Mouse (Mus musculus): ENCODE measurements around the gene Capn12.

The Capn12 gene

DNA sequence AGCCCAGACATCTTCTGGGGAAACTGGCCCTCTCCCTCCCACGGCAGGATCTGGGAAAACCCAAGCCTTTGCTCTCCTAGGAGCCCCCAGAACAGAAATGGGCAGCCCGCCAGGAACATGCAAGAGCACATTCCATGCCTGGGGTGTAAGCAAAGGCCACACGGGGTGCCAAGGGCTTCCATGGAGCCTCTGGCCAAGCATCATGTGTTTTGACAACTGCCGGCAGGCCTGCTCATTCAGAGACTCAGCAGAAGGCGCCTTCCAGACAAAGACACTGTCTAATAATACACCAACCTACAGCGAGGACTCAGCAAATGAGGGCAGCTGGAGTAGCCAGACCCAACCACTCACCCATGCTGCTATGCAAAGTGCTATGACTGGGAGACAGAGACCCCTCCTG, 38.6 kb downstream of the Capn12 start:
- peak; percentile 16 for DNase-seq (ENCODE audit: low read depth, low spot score)

GRCm38 (mm10) chr7:28921178-28921577, 40.0 kb downstream of the Capn12 start:
- no peak for DNase-seq (ENCODE audit: low read depth, low spot score)

GRCm38 (mm10) chr7:28921722-28922465, 40.7 kb downstream of the Capn12 start:
- no peak for DNase-seq (ENCODE audit: low read depth, low spot score)

DNA sequence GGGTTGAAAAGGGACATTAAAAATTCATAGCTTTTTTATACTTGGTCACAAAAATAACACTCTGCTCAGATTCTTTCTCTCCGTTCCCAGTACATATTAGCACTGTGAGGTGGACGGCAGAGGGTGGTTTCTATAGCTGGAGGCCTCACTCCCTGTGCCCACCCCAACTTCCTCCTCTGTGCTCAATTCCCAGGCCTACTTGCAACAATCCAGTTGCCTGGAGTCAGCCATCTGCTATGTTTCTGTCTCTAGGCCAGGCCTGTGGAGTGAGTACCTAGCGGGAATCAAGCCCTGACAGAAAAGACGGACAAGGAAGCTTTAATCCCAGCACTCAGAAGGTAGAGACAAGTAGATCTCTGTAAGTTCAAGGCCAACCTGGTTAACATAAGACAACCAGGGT, 41.4 kb downstream of the Capn12 start:
- no peak for DNase-seq (ENCODE audit: low read depth, low spot score)

DNA sequence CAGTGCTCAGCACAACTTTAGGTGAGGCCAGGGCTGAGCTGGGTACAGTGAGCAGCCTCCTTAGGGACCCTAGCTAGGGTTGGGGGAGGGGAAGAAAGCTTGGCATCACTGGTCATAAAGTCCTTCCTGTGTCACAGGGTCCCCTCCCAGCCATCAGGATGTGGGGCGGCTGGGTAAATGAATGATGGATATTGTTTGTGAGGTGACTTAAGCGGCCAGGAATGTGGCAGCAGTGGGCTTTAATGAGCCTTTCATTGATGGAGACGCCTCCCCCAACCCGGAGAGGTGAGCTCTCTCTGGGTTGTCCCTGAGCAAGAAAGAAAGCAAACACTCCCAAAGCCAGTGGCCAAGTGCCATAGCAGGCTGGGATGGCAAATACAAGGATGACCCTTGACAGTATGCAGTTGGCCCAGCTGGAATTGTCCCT, 42.7 kb downstream of the Capn12 start:
- no peak for DNase-seq (ENCODE audit: low read depth, low spot score)

GRCm38 (mm10) chr7:28924802-28925201, 43.6 kb downstream of the Capn12 start:
- DNase-seq (ENCODE audit: low read depth, low spot score), result no peak

DNA sequence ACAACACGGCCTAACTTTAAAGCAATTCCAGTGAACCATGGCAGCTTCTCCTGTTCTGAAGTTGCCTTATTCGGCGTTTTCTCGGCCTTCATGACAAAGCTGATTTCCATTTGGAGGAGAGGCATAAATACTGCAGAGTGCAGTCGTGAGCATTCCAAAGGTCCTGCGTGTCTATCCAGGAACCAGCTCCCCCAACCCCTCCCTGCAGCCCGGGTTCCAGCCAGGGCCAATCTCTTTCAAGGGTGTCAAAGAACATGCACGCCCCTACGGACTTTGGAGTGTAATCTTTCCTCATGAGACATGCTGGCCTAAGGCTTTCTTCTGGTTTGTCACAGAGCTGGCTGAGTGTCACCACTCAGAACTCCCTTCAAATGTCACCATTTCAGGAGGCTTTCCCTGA, 44.1 kb downstream of the Capn12 start:
- no peak for DNase-seq (ENCODE audit: low read depth, low spot score)

DNA sequence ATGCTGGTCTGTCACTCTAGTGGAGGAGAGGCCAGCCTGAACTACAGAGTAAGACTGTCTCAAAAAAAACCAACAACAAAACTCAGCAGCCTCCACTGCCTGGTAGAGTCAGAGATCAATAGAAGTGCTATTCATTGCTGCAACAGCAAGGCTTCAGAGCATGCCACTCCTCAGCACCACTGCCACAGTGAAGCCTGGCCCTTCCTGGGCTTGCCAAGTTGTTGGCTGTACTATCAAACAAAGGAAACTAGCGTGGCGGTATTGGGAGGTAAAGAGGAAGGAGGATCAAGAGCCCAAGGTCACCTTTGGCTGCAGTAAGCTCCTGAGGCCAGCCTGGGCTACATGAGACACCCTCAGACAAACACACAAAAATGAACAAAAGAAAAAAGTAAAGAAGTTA, 45.0 kb downstream of the Capn12 start:
- DNase-seq (ENCODE audit: low read depth, low spot score), result no peak

- no peak for DNase-seq (ENCODE audit: low read depth, low spot score)
These were observed 48.2 kb downstream of the Capn12 start for GRCm38 (mm10) chr7:28929381-28929780.

DNA sequence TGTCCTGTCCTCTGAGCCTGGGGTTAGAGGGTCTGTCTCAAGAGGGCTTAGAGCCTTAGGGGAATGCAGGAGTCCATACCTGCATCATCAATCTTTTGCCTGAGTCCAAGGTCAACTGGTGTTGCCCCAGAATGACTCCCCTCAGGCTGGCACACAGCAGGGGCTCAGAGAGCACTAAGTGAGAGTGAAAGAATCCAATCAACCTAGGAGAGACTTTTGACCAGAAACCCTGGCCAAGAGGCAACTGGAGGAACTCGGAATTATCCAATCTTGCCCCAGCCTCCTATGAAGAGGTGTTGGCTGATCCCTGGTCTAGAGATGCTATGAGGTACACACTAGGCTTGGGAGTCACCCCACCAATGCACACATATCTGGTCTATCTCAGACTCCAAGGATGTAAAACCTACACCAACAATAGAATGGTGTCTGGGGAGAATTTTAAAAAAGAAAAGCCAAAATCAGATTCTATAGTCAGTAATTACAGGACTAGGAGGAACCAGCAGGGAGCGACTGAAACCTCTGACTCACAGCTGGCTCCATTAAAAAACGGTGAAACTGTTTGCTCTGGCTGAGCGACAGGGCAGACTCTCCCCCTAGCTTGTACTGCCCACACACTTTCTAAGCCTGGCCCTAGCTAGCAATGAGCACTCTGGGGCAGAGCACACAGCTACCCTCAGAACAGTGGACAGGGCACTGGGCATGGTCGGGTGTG, 49.3 kb downstream of the Capn12 start:
- DNase-seq (ENCODE audit: low read depth, low spot score), result no peak

- DNase-seq (ENCODE audit: low read depth, low spot score), result no peak
These were observed 49.9 kb downstream of the Capn12 start for GRCm38 (mm10) chr7:28931032-28931694.

DNA sequence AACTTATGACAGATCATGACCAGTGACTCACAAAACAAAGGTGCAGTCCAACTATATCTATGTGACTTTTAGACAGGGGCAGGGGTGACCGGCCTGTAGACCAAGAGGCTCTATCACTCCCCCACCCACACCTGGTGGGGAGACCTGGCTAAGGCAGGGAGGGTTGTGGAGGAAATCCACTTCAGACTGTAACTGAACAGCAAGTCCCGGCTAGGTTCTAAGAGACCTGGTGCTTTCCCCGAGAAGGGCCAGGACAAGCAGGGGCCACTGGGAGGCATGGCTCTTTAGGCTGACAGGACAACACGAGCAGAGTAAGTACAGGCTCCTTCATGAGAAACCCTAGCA, 50.4 kb downstream of the Capn12 start:
- DNase-seq (ENCODE audit: low read depth, low spot score), result no peak

GRCm38 (mm10) chr7:28932421-28933041, 51.3 kb downstream of the Capn12 start:
- DNase-seq (ENCODE audit: low read depth, low spot score), result no peak

- DNase-seq (ENCODE audit: low read depth, low spot score), result no peak
These were observed 52.6 kb downstream of the Capn12 start for GRCm38 (mm10) chr7:28933825-28934224.

DNA sequence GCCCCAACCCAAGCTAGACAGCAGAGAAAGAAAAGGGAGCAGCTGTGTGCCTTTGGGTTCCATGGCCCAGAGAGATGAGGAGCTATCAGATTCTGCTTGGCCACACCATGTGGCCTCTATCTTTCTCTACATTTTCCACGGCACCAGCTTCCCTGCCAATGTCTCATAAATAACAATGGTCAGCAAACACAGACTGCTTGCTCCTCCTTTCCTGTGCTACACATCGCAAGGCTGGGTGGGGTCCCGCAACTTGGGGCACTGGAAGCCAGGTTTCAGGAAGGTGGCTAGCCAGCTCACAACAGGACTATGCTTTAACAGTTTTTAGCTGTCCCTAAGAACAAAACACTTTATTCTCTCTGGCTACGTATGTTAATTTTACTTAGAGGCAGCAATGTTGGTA, 55.6 kb downstream of the Capn12 start:
- no peak for DNase-seq (ENCODE audit: low read depth, low spot score)

- no peak for DNase-seq (ENCODE audit: low read depth, low spot score)
These were observed 57.4 kb downstream of the Capn12 start for GRCm38 (mm10) chr7:28938654-28939053.

DNA sequence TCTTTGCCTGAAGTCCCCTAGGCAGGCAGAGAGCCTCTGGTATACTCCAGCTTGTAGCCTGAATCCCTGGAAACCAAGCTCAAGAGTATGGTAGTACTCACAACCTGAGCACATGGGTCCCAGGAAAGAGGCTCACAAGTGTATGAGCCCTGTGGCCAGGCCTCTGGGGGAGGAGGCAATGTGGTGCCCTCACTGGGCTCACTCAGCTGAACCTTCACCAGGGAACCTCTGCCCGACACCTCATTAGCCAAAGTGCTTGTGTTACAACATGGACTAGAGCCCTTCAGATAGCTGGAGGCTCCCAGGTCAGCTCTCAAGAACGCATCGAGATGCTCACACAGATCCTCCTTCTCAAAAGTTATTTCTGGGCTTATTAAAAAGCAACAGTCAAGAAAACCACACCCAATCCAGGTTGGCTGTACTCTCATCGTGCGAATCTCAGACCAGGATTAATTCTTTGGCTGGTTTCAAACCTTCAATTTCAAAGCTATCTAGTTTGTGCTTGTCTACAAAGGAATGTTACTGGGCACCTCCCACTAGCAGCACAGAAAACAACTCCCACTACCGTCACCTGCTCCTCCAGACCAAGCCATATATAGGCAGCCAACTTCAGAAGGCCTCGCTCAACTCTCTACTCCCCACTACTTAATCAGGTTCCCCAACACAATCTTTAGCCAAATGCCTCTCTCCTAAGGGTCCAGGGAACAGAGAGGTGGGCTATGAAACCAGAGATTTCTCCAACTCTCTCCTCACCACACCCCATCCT, 58.4 kb downstream of the Capn12 start:
- no peak for DNase-seq (ENCODE audit: low read depth, low spot score)

DNA sequence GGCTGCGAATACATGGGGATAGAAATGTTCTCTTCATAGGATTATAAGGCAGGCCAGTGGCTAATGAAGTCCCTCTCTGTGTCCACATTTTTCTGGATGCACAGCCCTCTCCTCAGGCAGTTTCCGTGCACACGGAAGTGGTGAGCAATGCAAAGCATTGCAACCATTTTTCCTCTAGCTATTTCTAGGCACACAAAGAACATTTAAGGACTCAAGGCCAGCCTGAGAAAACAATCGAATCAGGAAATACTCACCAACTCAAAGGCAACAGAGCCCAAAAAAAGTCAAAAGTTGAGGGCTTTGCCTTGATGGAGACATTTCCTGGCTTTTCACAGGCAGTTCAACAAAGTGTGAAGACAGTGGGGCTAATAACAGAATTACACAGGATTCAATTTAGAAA, 59.9 kb downstream of the Capn12 start:
- no peak for DNase-seq (ENCODE audit: low read depth, low spot score)

- no peak for DNase-seq (ENCODE audit: low read depth, low spot score)
These were observed 60.3 kb downstream of the Capn12 start for GRCm38 (mm10) chr7:28941542-28941941.

All from retina, postnatal 7 days (tissue).